ENCODE assay signal across 14 mouse cellular contexts in genomic region chr17:71193019-71193418, GRCm38 (mm10).
"Had no signal": no experiment of that assay in that cellular context is flagged by ENCODE, and none has a peak within 500 bp of the region (broad histone marks: within the 10 kb centered on the region; RNA-seq: fewer than 3 reads in every experiment).

No protein-coding gene starts in this region.

- H3K4me3 ChIP-seq: limb, embryonic 13.5 days; liver, embryonic 15.5 days; midbrain, embryonic 12.5 days; neural tube, embryonic 15.5 days had no signal

- DNase-seq: kidney, adult 11 months; layer of hippocampus, adult 9-11 months; left cerebral cortex, postnatal 4 days; lung, embryonic 14.5 days; lung, postnatal 10 days; lung, postnatal 4 days; right cerebral cortex, adult 18-20 months; thymus, adult 18-20 months; thymus, postnatal 25 days had no signal

- H3K36me3 ChIP-seq: midbrain, embryonic 12.5 days; neural tube, embryonic 15.5 days had no signal

- H3K4me2 ChIP-seq: limb, embryonic 13.5 days; liver, embryonic 15.5 days; lung, embryonic 14.5 days; midbrain, embryonic 12.5 days; neural tube, embryonic 15.5 days had no signal

- H3K9ac ChIP-seq: limb, embryonic 13.5 days; liver, embryonic 15.5 days; lung, embryonic 14.5 days; midbrain, embryonic 12.5 days; neural tube, embryonic 15.5 days had no signal

- H3K9me3 ChIP-seq: liver, embryonic 15.5 days; midbrain, embryonic 12.5 days; neural tube, embryonic 15.5 days had no signal

- H3K27me3 ChIP-seq: limb, embryonic 13.5 days; liver, embryonic 15.5 days; midbrain, embryonic 12.5 days; neural tube, embryonic 15.5 days had no signal

- H3K27ac ChIP-seq: midbrain, embryonic 12.5 days; neural tube, embryonic 15.5 days; stomach, postnatal 0 days had no signal
